Mouse (Mus musculus): ENCODE results near the gene Atp6v0d1.

DNA sequence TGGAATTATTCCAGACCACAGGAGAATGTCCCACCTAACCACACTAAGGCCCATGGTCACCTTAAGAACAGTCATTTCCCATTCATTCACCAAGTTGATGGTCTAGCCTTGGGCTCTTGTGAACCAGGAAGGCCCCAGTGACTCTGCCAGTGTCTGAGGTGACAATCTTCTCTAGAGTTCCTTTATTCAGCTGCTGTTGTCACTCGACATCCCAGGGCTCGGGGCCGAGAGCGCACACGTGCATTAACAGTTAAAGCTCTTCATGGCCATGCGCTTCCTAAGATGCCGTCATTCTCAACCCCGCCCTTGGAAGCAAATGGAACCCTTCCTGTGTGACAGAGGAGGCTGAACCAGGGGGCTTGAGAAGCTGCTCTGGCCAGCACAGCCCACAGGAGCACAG is 83.7 kb downstream of the Atp6v0d1 start:
- TF ChIP-seq CTCF (IDR thresholded peaks at IDR 0.05; ENCODE audit: low read depth) (no peak), EP300 (optimal IDR thresholded peaks at IDR 0.05) (no peak)
